18 mouse cellular contexts compared by ENCODE assay signal in genomic region chr9:45946182-45946871, GRCm38 (mm10). TPM values are rescaled to one million over a fixed set of nuclear protein-coding genes. Genes with fewer than 3 reads are reported as not detected.
DNase-seq lines count a peak whose midpoint lies in the region; TF ChIP-seq lines count a peak whose summit lies in the region.
"Had no signal": no experiment of that assay in that cellular context is flagged by ENCODE, and none has a peak within 500 bp of the region (broad histone marks: within the 10 kb centered on the region; RNA-seq: fewer than 3 reads in every experiment).

No protein-coding gene starts in this region.

- no peak overlapping the region for H3K27ac ChIP-seq in gastrocnemius, adult 2 months
- H3K27ac ChIP-seq in spleen, adult 2 months (ENCODE audit: insufficient read depth, low read length) = peak overlapping the region; percentile 93
- H3K27ac ChIP-seq: embryonic facial prominence, embryonic 12.5 days; hindbrain, embryonic 15.5 days; layer of hippocampus, adult 2 months; limb, embryonic 10.5 days; liver, embryonic 15.5 days; midbrain, embryonic 15.5 days; neural tube, embryonic 13.5 days had no signal

- WGBS in spleen, adult 2 months = 85% methylated on average over 16 of the region's 16 CpGs

- H3K36me3 ChIP-seq in spleen, adult 2 months (ENCODE audit: control insufficient read depth, insufficient read depth, low read length) = peaks cover 41% of the 10 kb centered on the region

- no peak for TF ChIP-seq CTCF in gastrocnemius, adult 2 months (IDR thresholded peaks at IDR 0.05)
- TF ChIP-seq CTCF in spleen, adult 2 months (IDR thresholded peaks at IDR 0.05; ENCODE audit: extremely low read depth, insufficient read depth, insufficient read length, insufficient replicate concordance) = no peak

- H3K4me3 ChIP-seq in gastrocnemius, adult 2 months = no peak overlapping the region
- H3K4me3 ChIP-seq in spleen, adult 2 months (ENCODE audit: extremely low read depth, insufficient read depth, insufficient read length) = no peak overlapping the region
- H3K4me3 ChIP-seq: embryonic facial prominence, embryonic 12.5 days; heart, embryonic 12.5 days; hindbrain, embryonic 15.5 days; layer of hippocampus, adult 2 months; limb, embryonic 10.5 days; liver, embryonic 15.5 days; midbrain, embryonic 15.5 days; neural tube, embryonic 13.5 days had no signal

- intact Hi-C loops in gastrocnemius, adult 2 months (cut with DNase I) = no loop called here
- intact Hi-C loops in gastrocnemius, postnatal 36 days (cut with DNase I) = no loop called here

- DNase-seq in gastrocnemius, adult 2 months = peak; percentile 13
- DNase-seq in gastrocnemius, postnatal 36 days = no peak
- no peak for DNase-seq in spleen, adult 2 months (ENCODE audit: low read depth in 1 of 2, low spot score in 2 of 2)
- DNase-seq in spleen, postnatal 14 days (ENCODE audit: low spot score in 2 of 2) = no peak
- DNase-seq in CD4-positive, CD25-positive, alpha-beta regulatory T cell, adult 2 months (ENCODE audit: low read depth, low spot score) = peak; percentile 60
- DNase-seq in induced T-regulatory cell, adult 2 months (ENCODE audit: low read depth) = peak; percentile 66
- no peak for DNase-seq in spleen, adult 12 weeks (ENCODE audit: low spot score)
- DNase-seq: adrenal gland, postnatal 36 days; forebrain, postnatal 0 days; liver had no signal

- no peak for TF ChIP-seq POLR2A in spleen, adult 2 months (IDR thresholded peaks at IDR 0.05; ENCODE audit: low read depth, low read length)

- peaks cover 25% of the 10 kb centered on the region for H3K4me1 ChIP-seq in spleen, adult 2 months (ENCODE audit: control insufficient read depth, insufficient read depth, insufficient read length)
- H3K4me1 ChIP-seq: embryonic facial prominence, embryonic 12.5 days; heart, embryonic 12.5 days; hindbrain, embryonic 15.5 days; midbrain, embryonic 15.5 days; neural tube, embryonic 13.5 days had no signal

- H3K27me3 ChIP-seq in spleen, adult 2 months (ENCODE audit: control insufficient read depth, insufficient read depth, low read length) = no peaks in the 10 kb centered on the region
- H3K27me3 ChIP-seq: embryonic facial prominence, embryonic 12.5 days; heart, embryonic 12.5 days; hindbrain, embryonic 15.5 days; liver, embryonic 15.5 days; midbrain, embryonic 15.5 days; neural tube, embryonic 13.5 days had no signal

RNA-seq across cellular contexts. Expression of gene Sidt2, which starts 8.7 kb away (rescaled TPM):
- total RNA-seq in gastrocnemius, adult 2 months (2021) = 10 to 100 TPM; 66.2 to 72.2 TPM
- total RNA-seq in gastrocnemius, postnatal 36 days (2021) = 10 to 100 TPM; 61.1 to 74.9 TPM
- 322 and 583 TPM in 2 replicates for polyA plus RNA-seq in spleen, adult 2 months (2012; rRNA removed)

RNA-seq across cellular contexts. Expression of gene Tagln, which starts 10.5 kb away (rescaled TPM):
- total RNA-seq in gastrocnemius, adult 2 months (2021) = 10 to 100 TPM; 38.5 to 49.2 TPM
- 10 to 100 TPM; 23.0 to 32.1 TPM for total RNA-seq in gastrocnemius, postnatal 36 days (2021)
- 103 and 140 TPM in 2 replicates for polyA plus RNA-seq in spleen, adult 2 months (2012; rRNA removed)

RNA-seq across cellular contexts. Expression of gene Rnf214, which starts 39.6 kb away (rescaled TPM):
- total RNA-seq in gastrocnemius, adult 2 months (2021) = 10 to 100 TPM; 25.3 to 31.0 TPM
- 10 to 100 TPM; 21.6 to 24.7 TPM for total RNA-seq in gastrocnemius, postnatal 36 days (2021)
- polyA plus RNA-seq in spleen, adult 2 months (2012; rRNA removed) = 7.7 and 9.6 TPM in 2 replicates

RNA-seq across cellular contexts. Expression of gene Pcsk7, which starts 40.0 kb away (rescaled TPM):
- 10 to 100 TPM in 1 of 2 experiments, 1 to 10 TPM in 1; 9.3 to 12.3 TPM for total RNA-seq in gastrocnemius, adult 2 months (2021)
- total RNA-seq in gastrocnemius, postnatal 36 days (2021) = 10 to 100 TPM in 1 of 2 experiments, 1 to 10 TPM in 1; 9.4 to 10.5 TPM
- 23.8 and 28.9 TPM in 2 replicates for polyA plus RNA-seq in spleen, adult 2 months (2012; rRNA removed)

Comparison
In these comparisons a context has a peak if more than half of its experiments do, and no peak if none do; other contexts are left out.
1. DNase-seq: peak in gastrocnemius, adult 2 months (single experiment), CD4-positive, CD25-positive, alpha-beta regulatory T cell, adult 2 months (single experiment) and induced T-regulatory cell, adult 2 months (single experiment); none in gastrocnemius, postnatal 36 days (0 of 2), spleen, adult 2 months (0 of 2), spleen, postnatal 14 days (0 of 2) and spleen, adult 12 weeks (single experiment).